Mouse (Mus musculus): ENCODE results near the gene Gm8122.
"Not testable (repeated sequence)": the region's sequence is repeated elsewhere in the genome, so short reads cannot be mapped to it uniquely, and the experiment has no call there.

Gm8122 gene

DNA sequence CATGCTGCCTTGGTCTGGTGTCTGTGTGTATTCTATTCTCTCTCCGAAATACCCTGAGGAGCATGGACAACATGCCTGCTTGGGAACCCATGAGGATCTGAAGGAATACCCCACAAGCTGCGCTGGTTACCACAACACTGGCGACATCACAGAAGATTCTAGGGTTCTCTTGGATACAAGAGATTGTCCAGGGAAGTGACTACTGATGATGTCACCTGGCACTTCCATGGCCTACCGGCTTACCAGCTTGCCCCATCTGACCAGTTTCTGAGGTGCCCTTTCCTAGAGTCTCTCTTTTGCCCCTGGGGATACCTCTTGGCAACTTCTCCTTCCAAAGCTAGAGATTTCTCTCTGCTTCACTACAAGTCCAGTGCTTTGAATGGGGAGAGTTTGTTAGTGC is at the start of gene Gm8122:
TSS of gene Gm8122 (minus strand) at position 101 of the 400 bp plus-strand sequence.
- not testable (repeated sequence) for DNase-seq (ENCODE audit: low read depth, low spot score)

DNA sequence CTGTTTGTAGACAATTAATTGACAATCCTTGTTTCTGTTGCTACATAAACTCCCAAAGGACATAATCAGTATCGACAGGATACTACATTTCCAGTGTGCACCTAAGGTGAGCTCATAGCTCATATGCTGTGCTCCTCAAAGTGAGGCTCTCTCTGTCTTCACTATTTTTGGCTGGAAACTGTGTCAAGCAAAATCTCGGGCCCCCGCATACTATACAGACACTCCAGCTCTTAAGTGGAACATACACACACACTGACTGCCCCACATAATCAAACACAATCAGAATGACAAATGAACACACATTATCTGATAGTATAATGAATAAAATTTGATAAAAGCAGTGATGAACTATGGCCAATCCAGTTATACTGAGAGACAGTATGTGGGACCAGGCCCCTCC is 43.6 kb upstream of the Gm8122 start:
- not testable (repeated sequence) for DNase-seq (ENCODE audit: low read depth, low spot score)

GRCm38 (mm10) chr14:43278146-43278545 is 43.0 kb upstream of the Gm8122 start:
- DNase-seq (ENCODE audit: low read depth, low spot score), result peak; percentile 43

GRCm38 (mm10) chr14:43277468-43277867 is 42.4 kb upstream of the Gm8122 start:
- not testable (repeated sequence) for DNase-seq (ENCODE audit: low read depth, low spot score)

DNA sequence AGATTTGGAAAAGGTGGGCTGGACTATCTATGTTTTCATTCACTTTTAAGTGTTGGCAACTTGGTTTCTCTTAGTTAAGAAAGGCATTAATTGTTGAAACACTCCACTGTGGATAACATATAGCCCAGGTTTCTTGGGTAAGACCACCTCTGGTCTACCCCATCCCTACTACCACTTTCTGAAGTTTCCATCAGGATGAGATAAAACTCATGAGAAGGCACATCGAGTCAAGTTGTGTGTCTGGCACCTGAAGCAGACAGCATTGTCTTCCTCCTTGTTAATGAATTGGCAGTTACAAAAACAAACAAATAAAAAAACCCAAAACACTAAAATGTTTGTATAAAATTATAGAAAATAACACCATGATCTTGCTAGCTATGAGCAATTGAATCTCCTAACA is 40.6 kb upstream of the Gm8122 start:
- DNase-seq (ENCODE audit: low read depth, low spot score), result not testable (repeated sequence)

DNA sequence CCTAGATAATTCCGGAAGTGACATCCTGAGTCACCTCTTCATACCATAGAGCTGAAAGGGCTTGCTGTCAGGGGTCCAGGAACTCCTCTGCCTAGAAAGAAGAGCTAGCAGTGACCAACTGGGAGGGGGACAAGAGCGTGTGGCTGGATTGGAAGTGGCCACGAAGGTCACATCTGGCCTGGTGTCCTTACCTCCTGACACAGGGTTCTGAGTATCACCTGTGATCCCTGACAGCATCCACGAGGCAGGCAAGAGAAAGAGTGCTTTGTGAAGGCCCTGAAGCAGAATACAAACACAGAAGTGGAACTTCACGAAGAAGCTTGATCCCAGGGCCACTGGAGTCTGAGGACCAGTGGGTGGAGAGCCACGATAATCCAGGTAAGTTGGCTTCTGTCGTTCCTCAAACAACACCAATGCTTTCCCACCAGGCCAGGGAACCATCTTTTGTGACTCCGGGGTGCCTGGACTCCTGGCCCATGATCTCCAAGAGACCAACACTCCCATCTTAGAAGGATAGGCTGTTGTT is 39.9 kb upstream of the Gm8122 start, which contains the start of gene Gm9732:
TSS of gene Gm9732 (plus strand) at position 51 of the 526 bp plus-strand sequence.
- not testable (repeated sequence) for DNase-seq (ENCODE audit: low read depth, low spot score)

GRCm38 (mm10) chr14:43273161-43273560 is 38.1 kb upstream of the Gm8122 start:
- DNase-seq (ENCODE audit: low read depth, low spot score), result not testable (repeated sequence)

- DNase-seq (ENCODE audit: low read depth, low spot score), result not testable (repeated sequence)
Measured at GRCm38 (mm10) chr14:43269211-43269610, 34.1 kb upstream of the Gm8122 start.

GRCm38 (mm10) chr14:43268521-43269084 is 33.5 kb upstream of the Gm8122 start:
- DNase-seq (ENCODE audit: low read depth, low spot score), result not testable (repeated sequence)

DNA sequence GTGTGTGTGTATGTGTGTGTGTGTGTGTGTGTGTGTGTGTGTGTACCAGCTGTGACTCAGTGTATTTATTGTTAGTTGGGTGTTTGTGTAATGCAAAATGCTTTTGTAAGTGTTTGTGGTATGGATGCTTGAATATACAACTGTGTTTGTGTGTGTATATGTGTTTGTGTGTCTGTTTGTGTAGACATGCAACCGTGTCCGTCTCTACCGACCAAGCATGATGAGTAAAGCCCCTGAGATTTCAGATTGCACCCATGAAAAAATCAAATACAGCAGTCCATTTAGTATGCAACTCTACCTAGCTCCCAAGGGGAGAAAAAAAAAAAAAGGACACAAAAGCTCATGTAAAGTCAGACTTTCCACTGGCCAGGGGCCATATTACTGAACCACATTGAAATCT is 28.3 kb upstream of the Gm8122 start:
- DNase-seq (ENCODE audit: low read depth, low spot score), result not testable (repeated sequence)

DNA sequence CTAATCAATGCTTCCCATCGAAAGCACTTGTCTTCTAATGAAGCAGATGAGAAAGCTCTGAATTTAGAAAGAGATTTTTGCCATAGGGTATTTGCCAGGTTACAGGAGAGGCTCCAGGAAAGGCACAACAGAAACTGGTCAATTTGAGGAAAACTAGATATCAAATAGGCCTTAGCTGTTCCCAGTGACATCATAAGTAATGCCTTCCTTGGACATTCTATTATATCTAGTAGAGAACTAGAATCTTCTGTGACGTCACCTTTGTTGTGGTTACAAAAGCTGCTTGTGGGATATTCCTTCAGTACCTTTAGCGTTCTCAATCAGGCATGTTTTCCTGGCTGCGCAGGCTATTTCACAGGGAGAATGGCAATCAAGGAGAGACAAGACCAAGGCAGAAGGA is 23.2 kb upstream of the Gm8122 start, which contains the start of gene Gm8126:
TSS of gene Gm8126 (plus strand) at position 301 of the 400 bp plus-strand sequence.
- not testable (repeated sequence) for DNase-seq (ENCODE audit: low read depth, low spot score)

- DNase-seq (ENCODE audit: low read depth, low spot score), result not testable (repeated sequence)
Measured at GRCm38 (mm10) chr14:43256511-43256910, 21.4 kb upstream of the Gm8122 start.

- not testable (repeated sequence) for DNase-seq (ENCODE audit: low read depth, low spot score)
Measured at GRCm38 (mm10) chr14:43250549-43251253, 15.6 kb upstream of the Gm8122 start.

DNA sequence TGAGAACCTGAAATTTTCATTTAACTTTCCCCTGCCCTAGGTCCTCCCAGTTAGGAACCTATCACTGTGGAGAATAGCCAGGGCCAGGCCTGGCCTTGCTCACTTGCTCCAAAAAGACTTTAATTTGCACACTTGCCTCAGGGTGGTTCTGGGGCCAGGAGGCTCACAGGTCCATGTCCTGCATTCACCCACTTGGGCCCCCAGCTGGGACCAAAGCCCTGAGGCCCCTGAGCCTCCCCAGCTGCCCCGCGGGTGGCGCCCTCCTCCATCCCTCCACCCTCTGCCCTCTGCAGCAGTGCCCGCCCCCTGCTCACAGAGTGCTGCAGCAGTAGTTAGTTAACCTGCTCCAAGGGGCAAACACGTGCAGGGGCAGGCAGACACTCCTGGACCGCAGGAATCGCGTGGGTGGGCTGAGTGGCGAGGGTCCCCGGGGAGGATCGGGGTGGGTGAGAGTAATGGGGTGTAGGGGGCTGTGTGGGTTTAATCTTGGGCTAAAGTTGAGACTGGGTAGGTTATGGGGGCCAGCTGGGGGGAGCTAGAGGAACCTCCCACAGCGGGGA is 14.6 kb upstream of the Gm8122 start:
- not testable (repeated sequence) for DNase-seq (ENCODE audit: low read depth, low spot score)

DNA sequence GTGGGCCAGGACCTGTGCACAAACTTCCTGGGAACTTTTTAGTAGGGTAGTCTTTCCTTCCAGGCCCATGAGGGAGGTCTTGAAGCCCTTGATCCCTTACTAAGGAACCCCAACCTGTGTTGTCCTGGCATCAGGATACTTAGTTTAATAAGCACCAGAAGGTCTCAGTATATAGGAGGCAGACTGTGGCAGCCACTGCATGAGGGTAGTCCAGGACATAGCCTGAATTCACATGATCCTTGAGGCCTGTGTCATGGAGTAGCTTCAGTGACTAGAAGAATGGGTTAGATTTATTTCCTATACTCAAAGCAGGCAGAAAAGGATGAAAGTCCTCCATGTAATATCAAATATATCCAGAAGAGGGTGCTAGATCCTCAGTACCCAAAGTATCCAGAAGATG is 2.7 kb upstream of the Gm8122 start:
- not testable (repeated sequence) for DNase-seq (ENCODE audit: low read depth, low spot score)

Data from 3T3-L1 (cell line).